Mouse (Mus musculus) limb, embryonic 10.5 days (tissue): ENCODE measurements at regions not wholly inside any gene's neighbourhood (a gene's known extent, or its start where the extent isn't known, plus 50 kb on each side); places are given as distances from the start of the nearest gene placed in this dataset.

ENCODE experiments used
- DNase-seq: peaks from one replicate; pipeline ENCODE4 v3.0.0-alpha.2; 2017; ENCODE audit warnings: low spot score
- H3K27ac ChIP-seq: fragments of 300-500 bp; sonication (generic); 2 replicates; pipeline ENCODE4 v1.5.1; 2016; ENCODE audit warnings: mild to moderate bottlenecking
- H3K27me3 ChIP-seq: fragments of 300-500 bp; sonication (generic); 2 replicates; pipeline ENCODE4 v1.6.1; 2016; ENCODE audit warnings: low read depth, mild to moderate bottlenecking; ENCODE audit not compliant: poor library complexity, severe bottlenecking
- H3K36me3 ChIP-seq: fragments of 300-500 bp; sonication (generic); 2 replicates; pipeline ENCODE4 v1.6.1; 2016; ENCODE audit warnings: mild to moderate bottlenecking, moderate library complexity
- H3K4me1 ChIP-seq: fragments of 300-500 bp; sonication (generic); 2 replicates; pipeline ENCODE4 v1.6.1; 2016
- H3K4me3 ChIP-seq: fragments of 300-500 bp; sonication (generic); 2 replicates; pipeline ENCODE4 v1.5.1; 2016; ENCODE audit warnings: mild to moderate bottlenecking, moderate library complexity
- H3K9me3 ChIP-seq: fragments of 300-500 bp; sonication (generic); replicated peaks from 2 replicates; pipeline ENCODE4 v1.6.1; 2016; ENCODE audit warnings: mild to moderate bottlenecking
- WGBS: fragments of 180-500 bp; shearing (Covaris S2); methylation state at CpG from one replicate; pipeline ENCODE4 v1.1.7; 2016; 5-methylcytosine and 5-hydroxymethylcytosine counted together

DNA sequence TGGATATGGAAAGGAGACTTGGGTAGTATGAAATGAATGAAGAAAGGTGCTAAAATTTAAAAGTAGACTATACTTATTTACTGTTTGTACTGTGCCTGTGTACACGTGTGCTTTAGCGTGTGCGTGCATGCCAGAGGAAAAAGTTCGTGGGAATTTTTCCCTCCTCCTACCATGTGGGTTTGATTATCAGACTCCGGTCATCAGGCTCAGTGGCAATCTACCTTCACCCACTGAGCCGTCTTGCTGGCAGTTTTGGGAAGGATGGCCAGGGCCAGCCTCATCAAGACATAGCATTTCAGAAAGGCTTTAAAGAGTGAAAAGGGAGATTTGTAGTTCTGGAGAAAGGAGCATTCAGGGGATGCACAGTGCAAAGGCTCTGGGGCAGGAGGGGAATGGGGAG, 87.0 kb upstream of the Tpm1 start:
- Histone ChIP-seq H3K27me3 (no peaks in the 10 kb centered on the region), H3K9me3 (no peaks in the 10 kb centered on the region), H3K4me1 (peaks cover 37% of the 10 kb centered on the region), H3K4me3 (no peak overlapping the region), H3K36me3 (no peaks in the 10 kb centered on the region), H3K27ac (peak overlapping the region; percentile 72)
- WGBS: 51% methylated on average over 6 of the region's 6 CpGs
- no peak for DNase-seq

- H3K27me3 ChIP-seq: no peaks in the 10 kb centered on the region
- no peaks in the 10 kb centered on the region for H3K36me3 ChIP-seq
- 75% methylated on average over 6 of the region's 6 CpGs for WGBS
- no peaks in the 10 kb centered on the region for H3K9me3 ChIP-seq
- H3K4me3 ChIP-seq: no peak overlapping the region
- no peak for DNase-seq
- peaks cover 32% of the 10 kb centered on the region for H3K4me1 ChIP-seq
- no peak overlapping the region for H3K27ac ChIP-seq
These were observed 85.2 kb upstream of the Tpm1 start for GRCm38 (mm10) chr9:67134378-67134777.

DNA sequence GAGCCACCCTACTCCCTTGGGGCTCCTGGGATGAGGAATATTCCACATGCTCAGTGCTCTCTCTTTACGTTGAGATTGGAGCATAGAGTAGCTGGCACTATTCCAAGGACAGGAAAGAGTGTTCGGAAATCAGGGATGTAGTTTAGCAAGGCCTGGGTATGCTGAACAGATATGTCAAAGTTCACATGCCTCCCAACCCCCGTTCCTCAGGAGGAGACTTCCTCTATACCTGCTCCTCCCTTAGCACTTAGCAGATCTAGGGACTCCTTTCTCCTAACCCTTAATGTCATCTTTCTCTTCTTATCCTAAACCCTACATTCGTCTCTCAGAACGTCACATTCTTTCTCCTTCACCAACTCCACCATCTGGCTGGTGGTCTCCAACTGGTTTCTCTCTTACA, 83.2 kb upstream of the Tpm1 start:
- H3K4me1 ChIP-seq: peaks cover 26% of the 10 kb centered on the region
- H3K27me3 ChIP-seq: no peaks in the 10 kb centered on the region
- H3K4me3 ChIP-seq: no peak overlapping the region
- WGBS: 85% methylated on average over 5 of the region's 5 CpGs
- DNase-seq: no peak
- H3K36me3 ChIP-seq: no peaks in the 10 kb centered on the region
- H3K27ac ChIP-seq: no peak overlapping the region; the same call in 1 of the 2 replicates
- H3K9me3 ChIP-seq: no peaks in the 10 kb centered on the region

- DNase-seq: no peak
- H3K9me3 ChIP-seq: no peaks in the 10 kb centered on the region
- H3K4me3 ChIP-seq: no peak overlapping the region
- no peaks in the 10 kb centered on the region for H3K36me3 ChIP-seq
- 78% methylated on average over 8 of the region's 8 CpGs for WGBS
- peaks cover 11% of the 10 kb centered on the region for H3K4me1 ChIP-seq
- no peaks in the 10 kb centered on the region for H3K27me3 ChIP-seq
- H3K27ac ChIP-seq: no peak overlapping the region
These were observed 81.7 kb upstream of the Tpm1 start for GRCm38 (mm10) chr9:67130730-67131440.

DNA sequence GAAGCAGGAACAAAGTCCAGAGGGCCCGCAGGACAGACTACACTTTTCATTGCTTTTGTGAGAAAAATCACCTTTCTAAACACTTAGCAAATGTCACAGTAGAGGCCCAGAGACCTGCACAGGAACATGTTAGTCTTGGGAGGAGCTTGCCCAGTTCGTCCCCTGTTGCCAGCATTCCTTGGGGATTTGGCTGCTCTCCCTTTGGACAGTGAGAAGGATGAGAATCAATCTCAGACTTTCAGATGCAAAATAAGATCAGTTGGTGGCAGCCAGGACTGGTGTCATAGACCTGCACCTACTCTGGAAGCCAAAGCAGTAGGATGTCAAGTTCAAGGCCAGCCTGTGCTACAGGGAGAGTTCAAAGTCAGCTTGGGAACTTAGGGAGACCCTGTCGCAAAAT, 80.7 kb upstream of the Tpm1 start:
- DNase-seq: no peak
- 84% methylated on average over 3 of the region's 3 CpGs for WGBS
- H3K4me1 ChIP-seq: 0 out of 2 replicates have a peak, but pooled peaks cover 3% of the 10 kb centered on the region
- no peak overlapping the region for H3K4me3 ChIP-seq
- H3K36me3 ChIP-seq: no peaks in the 10 kb centered on the region
- no peaks in the 10 kb centered on the region for H3K27me3 ChIP-seq
- no peak overlapping the region for H3K27ac ChIP-seq
- no peaks in the 10 kb centered on the region for H3K9me3 ChIP-seq

DNA sequence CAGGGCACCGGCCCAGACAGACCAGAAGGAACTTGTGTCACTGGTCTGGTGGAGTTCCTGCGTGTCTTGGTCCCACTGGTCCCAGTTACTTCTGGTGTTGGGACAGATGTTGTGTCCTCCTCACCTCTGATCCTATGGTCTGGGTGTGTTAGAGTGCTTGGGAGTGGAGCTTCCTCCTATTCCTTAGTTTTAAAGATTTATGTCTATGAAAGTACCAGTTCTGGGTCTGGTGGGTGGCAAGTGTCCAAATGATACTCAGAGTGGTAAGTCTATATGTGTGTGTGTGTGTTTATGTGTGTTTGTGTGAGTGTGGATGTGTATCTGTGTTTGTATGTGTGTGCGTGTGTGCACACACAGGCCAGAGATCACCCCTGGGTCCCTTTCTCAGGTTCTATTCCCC, 79.9 kb upstream of the Tpm1 start:
- no peaks in the 10 kb centered on the region for H3K27me3 ChIP-seq
- no peaks in the 10 kb centered on the region for H3K9me3 ChIP-seq
- 95% methylated on average over 3 of the region's 3 CpGs for WGBS
- no peaks in the 10 kb centered on the region for H3K36me3 ChIP-seq
- no peak overlapping the region for H3K4me3 ChIP-seq
- 0 out of 2 replicates have a peak, but pooled peaks cover 3% of the 10 kb centered on the region for H3K4me1 ChIP-seq
- no peak overlapping the region for H3K27ac ChIP-seq
- DNase-seq: no peak

DNA sequence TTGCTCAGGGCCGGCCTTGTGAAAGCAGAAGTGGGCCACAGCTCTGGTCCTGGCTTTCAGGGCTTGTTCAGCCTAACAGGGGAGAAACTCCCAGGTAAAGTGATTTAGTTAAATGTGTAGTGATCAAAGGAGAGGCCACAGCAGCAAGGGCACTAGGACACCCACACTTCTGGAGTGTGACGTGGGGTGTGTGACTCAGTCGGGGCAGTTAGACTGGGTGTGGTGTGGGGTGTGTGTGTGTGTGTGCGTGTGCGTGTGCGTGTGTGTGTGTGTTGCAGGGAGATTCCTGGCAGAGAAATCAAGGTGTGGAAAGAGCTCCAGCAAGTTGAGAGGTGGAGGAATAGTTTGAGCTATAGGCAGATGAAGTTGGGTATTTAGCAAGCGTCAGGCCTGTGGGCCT, 72.5 kb upstream of the Tpm1 start:
- H3K27ac ChIP-seq: no peak overlapping the region
- 86% methylated on average over 7 of the region's 7 CpGs for WGBS
- no peaks in the 10 kb centered on the region for H3K36me3 ChIP-seq
- H3K4me1 ChIP-seq: peaks cover 16% of the 10 kb centered on the region; the same call in 1 of the 2 replicates
- DNase-seq: no peak
- H3K9me3 ChIP-seq: no peaks in the 10 kb centered on the region
- no peak overlapping the region for H3K4me3 ChIP-seq
- no peaks in the 10 kb centered on the region for H3K27me3 ChIP-seq

DNA sequence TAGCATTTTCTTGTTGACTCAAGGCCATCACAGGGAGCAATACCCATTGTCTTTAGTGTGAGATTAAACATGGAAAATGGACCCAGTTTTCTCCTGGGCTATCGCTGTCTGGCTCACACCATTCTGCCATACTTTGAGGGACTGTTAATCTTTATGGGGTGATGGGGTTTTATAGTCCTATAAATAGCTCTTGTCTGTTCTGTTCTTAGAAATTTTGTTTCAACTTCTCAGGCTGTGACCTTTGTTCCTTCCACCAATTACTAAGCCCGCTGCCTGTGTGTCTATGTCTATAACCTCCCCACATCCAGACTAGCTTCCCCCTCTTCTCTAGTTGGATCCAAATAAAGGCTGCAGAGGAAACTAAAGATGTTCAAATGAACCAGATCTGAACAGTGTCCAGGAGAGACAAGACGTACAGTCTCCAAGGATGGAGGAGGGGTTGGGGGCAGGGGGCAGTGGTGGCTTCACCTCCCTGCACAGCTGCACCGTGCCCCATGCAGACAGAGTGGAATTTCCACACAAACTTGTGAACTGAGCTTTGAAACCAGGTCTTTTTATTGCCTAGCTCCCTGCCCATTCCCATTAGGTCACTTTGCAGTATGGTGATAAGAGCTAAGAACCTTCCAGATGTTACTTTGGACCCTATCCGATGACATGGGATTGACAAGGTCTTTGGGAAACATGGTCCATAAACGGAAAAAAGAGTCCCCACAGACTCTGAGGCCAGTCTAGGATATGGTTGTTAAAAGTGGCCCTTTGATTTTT, 69.9 kb upstream of the Tpm1 start:
- DNase-seq: no peak
- Histone ChIP-seq H3K4me1 (peaks cover 33% of the 10 kb centered on the region), H3K27me3 (no peaks in the 10 kb centered on the region), H3K4me3 (no peak overlapping the region), H3K9me3 (no peaks in the 10 kb centered on the region), H3K36me3 (no peaks in the 10 kb centered on the region), H3K27ac (peak overlapping the region; percentile 30; the same call in 1 of the 2 replicates)
- WGBS: 59% methylated on average over 6 of the region's 6 CpGs

DNA sequence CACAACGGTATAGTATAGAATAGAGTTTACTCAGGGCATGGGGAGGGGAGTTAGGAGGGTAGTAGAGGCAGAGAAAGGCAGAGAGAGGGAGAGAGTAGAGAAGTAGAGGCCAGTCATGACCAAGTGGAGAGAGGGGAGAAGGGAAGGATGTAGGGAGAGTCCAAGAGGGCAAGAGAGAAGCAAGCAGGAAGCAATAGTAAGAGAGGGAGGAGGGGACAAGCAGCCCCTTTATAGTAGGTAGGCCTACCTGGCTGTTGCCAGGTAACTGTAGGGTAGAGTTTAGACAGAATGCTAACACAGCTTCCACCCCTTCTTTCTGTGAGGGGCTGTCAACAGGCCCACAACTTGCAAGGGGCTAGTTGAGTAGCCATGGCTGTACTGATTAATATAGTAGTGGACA, 69.2 kb upstream of the Tpm1 start:
- Histone ChIP-seq H3K27ac (no peak overlapping the region), H3K27me3 (no peaks in the 10 kb centered on the region), H3K36me3 (no peaks in the 10 kb centered on the region), H3K9me3 (no peaks in the 10 kb centered on the region), H3K4me3 (no peak overlapping the region), H3K4me1 (peaks cover 39% of the 10 kb centered on the region)
- DNase-seq: no peak
- WGBS: 92% methylated on average over 1 of the region's 1 CpGs

DNA sequence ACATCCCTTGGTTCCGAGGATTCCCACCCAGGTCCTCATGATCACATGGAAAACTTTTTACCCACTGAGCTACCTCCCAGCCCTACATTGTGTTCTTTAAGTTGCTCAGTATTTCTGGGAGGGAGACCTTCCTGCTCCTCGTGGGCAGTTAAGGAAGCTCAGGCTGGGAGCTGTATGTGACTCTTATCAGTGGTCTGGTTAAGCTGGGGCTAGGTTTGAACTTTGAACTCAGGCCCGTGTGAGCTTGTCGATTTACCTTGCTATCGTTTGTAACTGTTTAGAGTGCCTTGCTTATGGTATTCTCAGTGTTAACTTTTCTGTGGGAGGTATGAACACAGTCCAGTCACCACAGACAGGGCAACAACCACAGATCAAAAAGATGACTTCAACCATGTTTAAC, 68.4 kb upstream of the Tpm1 start:
- Histone ChIP-seq H3K4me3 (no peak overlapping the region), H3K27me3 (no peaks in the 10 kb centered on the region), H3K4me1 (peaks cover 39% of the 10 kb centered on the region), H3K36me3 (no peaks in the 10 kb centered on the region), H3K27ac (no peak overlapping the region), H3K9me3 (no peaks in the 10 kb centered on the region)
- DNase-seq: no peak
- 83% methylated on average over 5 of the region's 5 CpGs for WGBS

GRCm38 (mm10) chr9:67115991-67116390, 66.8 kb upstream of the Tpm1 start:
- 25% methylated on average over 2 of the region's 2 CpGs for WGBS
- H3K27ac ChIP-seq: peak overlapping the region; percentile 74

GRCm38 (mm10) chr9:67114099-67114498, 64.9 kb upstream of the Tpm1 start:
- H3K4me1 ChIP-seq: peaks cover 47% of the 10 kb centered on the region
- 45% methylated on average over 5 of the region's 5 CpGs for WGBS
- H3K27me3 ChIP-seq: no peaks in the 10 kb centered on the region
- no peak for DNase-seq
- H3K4me3 ChIP-seq: no peak overlapping the region
- no peaks in the 10 kb centered on the region for H3K36me3 ChIP-seq
- H3K27ac ChIP-seq: peak overlapping the region; percentile 42; the same call in 1 of the 2 replicates
- no peaks in the 10 kb centered on the region for H3K9me3 ChIP-seq

More at GRCm38 (mm10) chr9:67115991-67116390, 66.8 kb upstream of the Tpm1 start:
- DNase-seq: peak; percentile 59
- H3K9me3 ChIP-seq: no peaks in the 10 kb centered on the region
- no peaks in the 10 kb centered on the region for H3K27me3 ChIP-seq
- no peaks in the 10 kb centered on the region for H3K36me3 ChIP-seq
- H3K4me1 ChIP-seq: peaks cover 46% of the 10 kb centered on the region
- no peak overlapping the region for H3K4me3 ChIP-seq

DNA sequence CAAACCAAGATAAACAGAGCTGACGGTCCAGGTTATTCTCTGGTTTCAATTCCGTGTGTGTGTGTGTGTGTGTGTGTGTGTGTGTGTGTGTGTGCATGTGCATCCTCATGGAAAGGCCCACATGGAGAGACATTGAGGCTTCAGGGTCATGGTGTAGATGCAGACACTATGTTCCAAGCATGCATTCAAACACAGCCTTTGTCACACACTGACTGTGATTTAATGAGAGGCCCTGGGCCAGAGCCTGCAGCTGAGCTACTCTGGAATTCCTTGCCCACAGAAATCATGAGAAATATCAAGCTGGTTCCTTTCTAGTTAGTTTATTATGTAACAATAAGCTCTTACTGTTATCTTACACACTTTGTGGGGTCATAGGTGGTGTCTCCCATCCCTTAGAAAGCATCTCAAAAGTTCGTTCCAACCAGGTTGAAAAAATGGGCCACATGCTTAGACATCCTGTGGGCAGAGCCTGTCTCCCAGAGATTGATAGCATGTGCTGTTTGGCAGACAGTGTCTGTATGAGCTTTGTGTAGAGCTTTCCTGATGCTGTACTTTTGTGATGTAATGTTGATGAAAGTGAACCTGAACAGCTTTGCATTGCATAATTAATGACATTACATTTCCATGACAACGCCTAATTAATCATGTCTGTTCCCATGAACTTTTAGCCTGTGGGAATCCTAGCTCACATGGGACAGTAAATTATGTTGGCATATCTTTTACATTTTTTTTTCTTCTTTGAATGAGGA, 62.8 kb upstream of the Tpm1 start:
- DNase-seq: no peak
- Histone ChIP-seq H3K4me1 (peaks cover 53% of the 10 kb centered on the region), H3K4me3 (no peak overlapping the region), H3K27me3 (no peaks in the 10 kb centered on the region), H3K36me3 (no peaks in the 10 kb centered on the region), H3K27ac (no peak overlapping the region), H3K9me3 (no peaks in the 10 kb centered on the region)
- WGBS: 83% methylated on average over 4 of the region's 4 CpGs
